Mouse (Mus musculus): ENCODE data around the gene Vmn2r94. TPM values are rescaled to one million over a fixed set of nuclear protein-coding genes. Genes with fewer than 3 reads are reported as not detected.

Gene Vmn2r94
- polyA plus RNA-seq (2011; ENCODE audit: insufficient read length, low read depth, missing spikeins), result not detected in 2 replicates

DNA sequence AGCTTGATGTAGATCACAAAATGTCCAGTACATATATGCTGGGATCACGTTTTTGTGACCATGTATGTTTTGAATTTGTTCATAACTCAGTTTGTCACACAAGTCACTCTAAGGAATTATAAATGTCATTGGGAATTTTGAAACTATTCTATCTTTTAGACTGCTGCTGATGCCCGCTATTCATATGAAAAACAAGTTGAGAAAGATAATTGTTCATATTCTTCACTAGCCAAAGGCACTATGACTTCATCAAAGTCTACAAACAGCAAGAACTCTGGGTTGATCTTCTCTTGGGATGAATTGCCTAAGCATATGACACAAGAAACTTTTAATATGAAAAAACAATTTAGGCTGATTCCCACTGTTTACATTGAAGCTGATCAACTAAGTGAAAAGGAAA is at the start of gene Vmn2r94:
Gene Vmn2r94, minus strand, starts transcription at position 101 of the 400 bp plus-strand sequence.
- Histone ChIP-seq H3K4me3 (ENCODE audit: insufficient read depth, low read length) (no peak within 1 kb of the TSS), H3K27ac (ENCODE audit: insufficient read depth, low read length) (no peak within 1 kb of the TSS), H3K4me1 (ENCODE audit: control insufficient read depth, insufficient read depth, low read length) (no peaks in the 10 kb centered on the region)
- no peak for TF ChIP-seq CTCF (IDR thresholded peaks at IDR 0.05; ENCODE audit: borderline replicate concordance, insufficient read depth, low read length)
- TF ChIP-seq POLR2A (IDR thresholded peaks at IDR 0.05; ENCODE audit: low read depth, low read length), result no peak

- H3K4me1 ChIP-seq (ENCODE audit: control insufficient read depth, insufficient read depth, low read length), result no peaks in the 10 kb centered on the region
- no peak overlapping the region for H3K27ac ChIP-seq (ENCODE audit: insufficient read depth, low read length)
- no peak overlapping the region for H3K4me3 ChIP-seq (ENCODE audit: insufficient read depth, low read length)
- TF ChIP-seq CTCF (IDR thresholded peaks at IDR 0.05; ENCODE audit: borderline replicate concordance, insufficient read depth, low read length) (no peak), POLR2A (IDR thresholded peaks at IDR 0.05; ENCODE audit: low read depth, low read length) (no peak)
Observed at GRCm38 (mm10) chr17:18323031-18323430, 45.5 kb upstream of the Vmn2r94 start.

GRCm38 (mm10) chr17:18297799-18298198 is 20.2 kb upstream of the Vmn2r94 start, which contains the start of gene Vmn2r93:
Gene Vmn2r93 (plus strand): TSS chr17:18298099.
- TF ChIP-seq CTCF (IDR thresholded peaks at IDR 0.05; ENCODE audit: borderline replicate concordance, insufficient read depth, low read length) (no peak), POLR2A (IDR thresholded peaks at IDR 0.05; ENCODE audit: low read depth, low read length) (no peak)
- Histone ChIP-seq H3K4me3 (ENCODE audit: insufficient read depth, low read length) (no peak within 1 kb of the TSS), H3K27ac (ENCODE audit: insufficient read depth, low read length) (no peak within 1 kb of the TSS), H3K4me1 (ENCODE audit: control insufficient read depth, insufficient read depth, low read length) (no peaks in the 10 kb centered on the region)

- Histone ChIP-seq H3K4me1 (ENCODE audit: control insufficient read depth, insufficient read depth, low read length) (no peaks in the 10 kb centered on the region), H3K4me3 (ENCODE audit: insufficient read depth, low read length) (no peak overlapping the region), H3K27ac (ENCODE audit: insufficient read depth, low read length) (no peak overlapping the region)
- TF ChIP-seq POLR2A (IDR thresholded peaks at IDR 0.05; ENCODE audit: low read depth, low read length) (no peak), CTCF (IDR thresholded peaks at IDR 0.05; ENCODE audit: borderline replicate concordance, insufficient read depth, low read length) (no peak)
Observed at GRCm38 (mm10) chr17:18236931-18237330, 40.6 kb downstream of the Vmn2r94 start.

GRCm38 (mm10) chr17:18231996-18232395 is 45.6 kb downstream of the Vmn2r94 start:
- no peak for TF ChIP-seq CTCF (IDR thresholded peaks at IDR 0.05; ENCODE audit: borderline replicate concordance, insufficient read depth, low read length)
- no peak for TF ChIP-seq POLR2A (IDR thresholded peaks at IDR 0.05; ENCODE audit: low read depth, low read length)
- Histone ChIP-seq H3K4me1 (ENCODE audit: control insufficient read depth, insufficient read depth, low read length) (no peaks in the 10 kb centered on the region), H3K27ac (ENCODE audit: insufficient read depth, low read length) (no peak overlapping the region), H3K4me3 (ENCODE audit: insufficient read depth, low read length) (no peak overlapping the region)

DNA sequence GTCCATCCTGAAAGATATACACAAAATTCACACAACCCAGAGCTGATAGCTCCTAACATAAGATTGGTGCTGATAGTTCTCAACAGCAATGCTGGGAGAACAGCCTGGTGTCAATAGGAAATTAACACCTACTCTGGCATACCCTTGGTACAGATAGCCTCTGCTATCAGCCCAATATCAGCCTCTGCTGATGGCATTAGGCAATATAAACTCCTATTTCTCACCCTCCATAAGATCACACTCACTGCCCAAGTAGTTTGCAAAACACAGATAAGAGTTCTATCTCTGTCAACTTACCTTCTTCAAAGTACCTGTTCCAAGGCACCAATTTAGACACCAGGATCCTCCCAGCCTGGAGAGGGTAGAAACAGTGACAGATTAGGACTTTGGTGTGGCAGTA is 56.3 kb downstream of the Vmn2r94 start:
- TF ChIP-seq POLR2A (IDR thresholded peaks at IDR 0.05; ENCODE audit: low read depth, low read length), result no peak
- no peak for TF ChIP-seq CTCF (IDR thresholded peaks at IDR 0.05; ENCODE audit: borderline replicate concordance, insufficient read depth, low read length)
- Histone ChIP-seq H3K4me3 (ENCODE audit: insufficient read depth, low read length) (no peak overlapping the region), H3K27ac (ENCODE audit: insufficient read depth, low read length) (no peak overlapping the region), H3K4me1 (ENCODE audit: control insufficient read depth, insufficient read depth, low read length) (no peaks in the 10 kb centered on the region)

Other genes with a start within 250 kb of the Vmn2r94 start
- not detected in 2 replicates for gene Vmn2r124, start 228.3 kb downstream of the Vmn2r94 start, polyA plus RNA-seq (2011; ENCODE audit: insufficient read length, low read depth, missing spikeins)
- gene Vmn2r91, start 192.7 kb downstream of the Vmn2r94 start, polyA plus RNA-seq (2011; ENCODE audit: insufficient read length, low read depth, missing spikeins), result not detected in 2 replicates
- not detected in 2 replicates for gene Vmn2r92, start 125.9 kb downstream of the Vmn2r94 start, polyA plus RNA-seq (2011; ENCODE audit: insufficient read length, low read depth, missing spikeins)
- not detected in 2 replicates for gene Vmn2r93, start 20.3 kb upstream of the Vmn2r94 start, polyA plus RNA-seq (2011; ENCODE audit: insufficient read length, low read depth, missing spikeins)
- gene Vmn2r95, start 146.3 kb upstream of the Vmn2r94 start, polyA plus RNA-seq (2011; ENCODE audit: insufficient read length, low read depth, missing spikeins), result not detected in 2 replicates